Mouse (Mus musculus) cerebellum, adult 9-10 months (tissue): ENCODE data around the gene Lhfp.

Source experiments
- DNase-seq: peaks from one replicate; pipeline ENCODE4 v3.0.0; 2022

Gene Lhfp

DNA sequence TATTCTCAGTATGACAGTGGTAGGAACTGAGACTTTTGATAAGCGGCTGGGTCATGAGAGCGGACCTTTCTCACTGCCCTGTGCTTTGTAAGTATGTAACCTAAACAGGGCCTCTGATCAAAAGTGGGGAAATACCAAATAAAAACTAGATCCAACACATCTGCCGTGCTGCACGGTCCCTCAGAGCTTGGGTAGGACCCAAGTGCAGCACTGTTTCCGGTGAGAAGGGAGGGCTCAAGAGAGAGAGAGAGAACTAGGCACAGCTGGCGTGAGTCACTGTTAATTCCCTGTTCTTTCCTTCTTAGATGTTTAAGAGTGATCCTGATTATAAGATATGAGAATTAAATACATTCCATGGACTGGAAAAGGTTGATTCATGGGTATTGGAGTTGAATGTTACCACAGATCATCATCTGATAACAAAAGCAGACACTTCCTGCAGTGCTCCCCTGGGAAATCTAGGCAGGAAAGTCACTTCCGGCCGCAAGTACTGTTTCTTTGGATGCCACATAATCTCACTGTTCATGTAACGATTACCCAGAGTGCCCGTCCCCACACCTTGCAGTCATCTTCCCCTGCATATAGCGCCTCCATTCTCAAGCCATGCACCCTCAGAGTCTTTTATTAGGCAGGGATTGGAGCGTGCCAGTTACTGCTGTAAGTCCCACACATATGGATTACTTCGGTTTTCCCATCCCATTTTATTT is 243.3 kb downstream of the Lhfp start:
- DNase-seq = no peak

- no peak for DNase-seq
Observed at GRCm38 (mm10) chr3:53288662-53289061, 247.3 kb downstream of the Lhfp start.

DNA sequence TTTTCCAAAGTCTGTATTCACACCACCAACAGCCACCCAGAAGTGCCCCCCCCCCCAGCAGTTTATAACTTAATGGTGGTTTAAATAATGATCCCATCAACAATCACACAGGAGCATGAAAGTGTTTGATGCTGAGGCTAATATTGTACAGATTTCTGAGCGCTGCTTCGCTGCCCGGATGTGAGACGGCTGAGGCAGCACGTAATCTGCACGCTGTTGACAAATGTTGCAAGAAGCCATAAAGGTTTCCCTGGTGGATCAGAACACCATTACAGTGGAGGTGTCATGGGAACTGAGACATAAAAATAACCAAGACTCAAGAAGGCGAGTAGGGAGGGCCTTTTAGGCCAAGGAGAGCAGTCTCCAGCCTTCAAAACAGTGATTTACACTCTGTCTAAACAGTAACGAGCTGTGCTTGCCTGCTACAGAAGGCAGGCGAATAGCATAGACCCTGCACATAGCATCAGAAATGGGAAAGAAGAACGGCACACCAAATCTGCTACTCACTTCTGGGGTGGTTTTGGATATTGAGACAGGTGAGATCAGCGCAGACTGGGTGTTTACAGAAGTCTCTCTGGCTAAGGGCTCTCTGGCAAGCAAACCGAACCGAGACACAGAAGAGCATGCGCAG is 248.4 kb downstream of the Lhfp start:
- no peak for DNase-seq

DNA sequence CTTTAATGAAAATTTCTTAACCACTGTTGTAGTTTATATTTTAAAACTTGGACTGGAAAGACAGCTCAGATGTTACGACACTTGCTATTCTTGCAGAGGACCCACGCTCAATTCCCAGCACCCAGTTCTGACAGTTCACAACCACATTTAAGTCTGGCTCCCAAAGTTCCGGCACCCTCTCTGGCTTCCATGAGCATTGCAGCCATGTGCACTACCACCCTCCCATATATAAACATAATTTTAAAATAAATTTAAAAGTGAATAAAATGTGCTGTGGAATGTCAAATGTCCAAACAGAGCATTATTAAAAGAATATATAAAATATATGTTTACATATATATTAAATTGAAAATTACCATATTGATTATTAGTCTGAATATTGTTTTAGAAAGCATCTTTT is 249.9 kb downstream of the Lhfp start:
- DNase-seq = no peak

DNA sequence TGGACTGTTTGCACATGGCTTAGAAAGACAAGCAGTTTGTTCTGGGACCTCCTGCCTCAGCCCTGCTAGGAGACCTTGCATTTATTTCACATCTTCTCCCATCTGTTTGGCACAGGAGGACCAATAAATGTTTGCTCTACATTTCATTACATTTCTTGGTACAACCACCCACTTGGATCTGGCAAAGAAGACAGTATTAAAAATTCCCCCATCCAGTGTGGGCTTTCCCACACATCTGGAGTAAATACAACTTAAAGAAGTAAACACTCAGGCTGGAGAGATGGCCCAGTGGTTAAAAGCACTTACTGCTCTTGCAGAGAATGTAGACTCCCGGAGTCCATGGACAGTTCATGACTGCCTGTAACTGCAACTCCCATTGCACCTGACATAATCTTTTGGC is 250.6 kb downstream of the Lhfp start:
- DNase-seq = no peak

DNA sequence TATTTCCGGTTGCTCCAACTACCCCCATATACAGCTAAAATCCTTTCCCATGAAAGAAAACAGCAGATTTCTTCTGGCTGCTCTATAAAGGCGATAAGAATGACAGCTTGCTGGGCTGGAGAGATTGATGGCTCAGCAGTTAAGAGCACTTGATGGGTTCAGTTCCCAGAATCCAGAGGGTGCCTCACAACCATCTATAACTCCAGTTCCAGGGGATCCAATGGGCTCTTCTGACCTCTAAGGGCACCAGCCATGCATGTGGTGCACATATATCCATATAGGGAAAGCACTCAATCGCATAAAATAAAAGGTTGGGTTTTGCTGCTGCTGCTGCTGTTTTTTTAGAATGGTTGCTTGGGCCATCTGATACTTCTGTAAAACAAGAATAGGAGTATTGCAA is 251.1 kb downstream of the Lhfp start:
- no peak for DNase-seq

GRCm38 (mm10) chr3:53292979-53293378 is 251.7 kb downstream of the Lhfp start:
- DNase-seq = no peak

- no peak for DNase-seq
Observed at GRCm38 (mm10) chr3:53293901-53294433, 252.6 kb downstream of the Lhfp start.

DNA sequence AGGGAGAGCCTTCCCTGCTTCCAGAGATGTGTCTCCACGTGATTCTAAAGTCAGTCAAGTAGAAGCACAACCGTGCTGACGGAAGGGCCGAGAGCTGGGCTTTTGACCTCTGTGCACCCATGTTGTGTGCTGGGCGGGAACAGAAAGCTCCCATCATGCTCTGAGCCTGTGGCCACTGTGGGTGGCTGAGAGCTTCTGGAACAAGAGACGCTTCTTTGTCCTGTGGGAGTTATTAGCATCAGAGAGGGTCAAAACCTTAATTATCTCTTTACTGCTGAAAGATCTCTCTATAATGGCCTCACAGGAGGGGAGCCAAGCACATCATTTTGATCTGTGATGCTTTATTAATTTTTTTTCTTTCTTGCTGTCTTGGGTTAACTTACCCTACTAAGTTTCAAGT is 253.5 kb downstream of the Lhfp start:
- DNase-seq = no peak

DNA sequence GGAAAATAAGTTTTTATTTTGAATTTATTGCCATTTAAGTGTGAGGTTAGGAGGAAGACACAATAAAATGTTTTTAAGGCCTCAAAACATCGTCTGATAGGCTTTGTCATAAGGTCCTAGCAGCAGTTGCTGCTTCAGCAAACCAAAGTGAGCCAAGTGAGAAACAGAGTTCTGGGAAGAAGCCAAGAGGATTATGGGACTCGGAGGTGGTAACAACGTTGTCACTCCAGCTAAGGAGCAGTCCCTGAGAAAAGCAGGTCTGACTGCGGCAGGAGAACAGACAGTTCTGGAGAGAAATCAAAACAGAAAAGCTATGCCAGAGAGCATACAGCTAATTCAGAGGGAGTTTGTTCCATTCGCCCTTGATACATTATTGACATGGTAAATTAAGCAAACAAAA is 260.5 kb downstream of the Lhfp start:
- peak; percentile 12 for DNase-seq

GRCm38 (mm10) chr3:53304123-53304900 is 263.0 kb downstream of the Lhfp start:
- DNase-seq = no peak

- no peak for DNase-seq
Observed at GRCm38 (mm10) chr3:53305860-53306259, 264.5 kb downstream of the Lhfp start.

DNA sequence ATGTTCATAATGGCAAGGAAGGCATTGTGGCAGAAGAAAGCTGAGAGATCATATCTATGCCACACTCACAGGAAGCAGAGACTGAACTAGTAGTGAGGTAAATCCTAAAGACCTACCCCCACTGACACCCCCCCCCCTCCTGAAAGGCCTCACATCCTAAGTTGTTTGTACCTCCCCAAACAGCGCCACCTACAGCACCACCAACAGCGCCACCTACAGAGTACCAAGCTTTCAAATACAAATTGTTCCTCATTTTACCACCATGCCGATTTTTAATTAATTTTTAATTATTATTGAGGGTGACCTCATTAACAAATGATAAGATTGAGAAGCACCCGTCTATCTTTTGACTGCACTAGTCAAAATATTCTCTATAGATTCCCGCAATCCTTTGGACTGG is 267.3 kb downstream of the Lhfp start:
- DNase-seq = no peak

- no peak for DNase-seq
Observed at GRCm38 (mm10) chr3:53310093-53310492, 268.8 kb downstream of the Lhfp start.

GRCm38 (mm10) chr3:53310615-53311014 is 269.3 kb downstream of the Lhfp start:
- DNase-seq = no peak
